Mouse (Mus musculus) stomach, adult 2 months (tissue): ENCODE results near the gene Tmprss11a. TPM values are rescaled to one million over a fixed set of nuclear protein-coding genes. Genes with fewer than 3 reads are reported as not detected.

Experiments used
- polyA plus RNA-seq: library from polyadenylated mRNA; depleted of rRNA; stranded (reverse); fragments of >200 nt; gene quantifications from 2 replicates; pipeline ENCODE4 v1.2.3, GENCODE M21; 2012; rRNA removed

Tmprss11a gene
- polyA plus RNA-seq, result 0.15 and 0.19 TPM in 2 replicates

DNA sequence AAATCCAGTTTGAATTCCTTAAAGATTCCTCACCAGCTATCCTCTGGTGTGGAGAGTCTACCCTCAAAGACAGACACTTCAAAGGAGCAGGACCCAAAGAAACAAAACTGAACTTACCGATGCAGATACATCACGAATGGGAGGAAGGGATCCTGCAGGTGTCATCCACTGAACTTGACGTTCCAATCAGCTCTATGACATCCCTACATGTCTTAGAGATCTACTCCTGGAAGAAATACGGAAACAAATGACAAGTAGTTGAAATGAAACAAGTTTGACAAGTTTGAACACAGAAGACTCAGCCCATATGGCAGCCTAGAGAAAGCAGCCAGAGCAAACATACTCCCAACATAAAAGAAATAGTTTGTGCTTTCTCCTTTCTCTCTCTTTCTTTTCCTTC is at the start of gene Tmprss11a:
Tmprss11a (minus strand) TSS at position 101 of the 400 bp plus-strand sequence.

GRCm38 (mm10) chr5:86518500-86518899 is 49.7 kb upstream of the Tmprss11a start, which contains the start of gene Tmprss11g:
Tmprss11g (minus strand) TSS chr5:86518600.

DNA sequence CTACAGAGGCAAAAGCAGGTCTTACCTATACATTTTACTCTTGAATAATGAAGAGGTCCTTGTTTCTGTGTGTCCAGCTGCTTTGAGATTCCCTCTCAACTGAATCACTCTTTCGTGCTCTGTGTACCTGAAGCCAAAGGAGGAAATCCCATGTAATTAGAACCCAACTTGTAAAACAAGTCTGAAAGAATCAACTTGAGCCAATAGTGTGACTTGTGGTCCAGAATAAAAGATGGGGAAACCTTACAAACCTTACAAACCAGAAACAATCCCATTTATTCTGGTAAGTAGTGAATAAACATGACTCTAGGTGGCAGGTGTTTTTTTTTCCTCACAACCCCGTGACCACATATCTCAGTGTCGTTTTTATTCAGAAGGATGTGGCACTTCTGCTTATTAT is 95.5 kb downstream of the Tmprss11a start, which contains the start of gene Tmprss11d:
Tmprss11d (minus strand) TSS at position 101 of the 400 bp plus-strand sequence.

Other genes starting within 250 kb of the Tmprss11a start
- gene Tmprss11c, start 179.7 kb downstream of the Tmprss11a start, polyA plus RNA-seq, result not detected in 2 replicates
- 0.18 and 0.21 TPM in 2 replicates for gene Tmprss11d, start 95.6 kb downstream of the Tmprss11a start, polyA plus RNA-seq
- 0.02 and 0.06 TPM in 2 replicates for gene Tmprss11g, start 49.6 kb upstream of the Tmprss11a start, polyA plus RNA-seq
- gene Tmprss11f, start 163.4 kb upstream of the Tmprss11a start, polyA plus RNA-seq, result 0.04 and 0.14 TPM in 2 replicates
- gene Tmprss11b, start 207.4 kb upstream of the Tmprss11a start, polyA plus RNA-seq, result 0.04 TPM in 1 of 2 replicates, not detected in the other